ENCODE assay signal across 25 mouse cellular contexts in genomic region chr1:131830971-131831641, GRCm38 (mm10). TPM values are rescaled to one million over a fixed set of nuclear protein-coding genes. Genes with fewer than 3 reads are reported as not detected.
A peak's percentile ranks its signal among the peaks of the same experiment; 100 is the strongest.
DNase-seq lines count a peak whose midpoint lies in the region; ATAC-seq and TF ChIP-seq lines count a peak whose summit lies in the region.
"Had no signal": no experiment of that assay in that cellular context is flagged by ENCODE, and none has a peak within 500 bp of the region (broad histone marks: within the 10 kb centered on the region; RNA-seq: fewer than 3 reads in every experiment).

No protein-coding gene starts in this region.

- 73% methylated on average over 8 of the region's 8 CpGs for WGBS in hindbrain, postnatal 0 days
- WGBS in hindbrain, embryonic 12.5 days, result 73% methylated on average over 8 of the region's 8 CpGs
- WGBS in neural tube, embryonic 13.5 days, result 82% methylated on average over 8 of the region's 8 CpGs
- 80% methylated on average over 8 of the region's 8 CpGs for WGBS in neural tube, embryonic 15.5 days

- H3K9ac ChIP-seq in hindbrain, postnatal 0 days (replicated peaks; ENCODE audit: low read length), result no peak overlapping the region
- no peak overlapping the region for H3K9ac ChIP-seq in hindbrain, embryonic 12.5 days
- H3K9ac ChIP-seq in neural tube, embryonic 13.5 days, result peak overlapping the region; percentile 41
- no peak overlapping the region for H3K9ac ChIP-seq in neural tube, embryonic 15.5 days (replicated peaks)
- H3K9ac ChIP-seq: kidney, embryonic 15.5 days; liver, embryonic 15.5 days; lung, embryonic 14.5 days; midbrain, embryonic 15.5 days; neural tube, embryonic 12.5 days had no signal

- peak overlapping the region; percentile 28; the same call in 1 of the 2 replicates for H3K4me2 ChIP-seq in hindbrain, postnatal 0 days (ENCODE audit: low read depth, low read length)
- H3K4me2 ChIP-seq in hindbrain, embryonic 12.5 days (replicated peaks), result no peak overlapping the region
- peak overlapping the region; percentile 76 for H3K4me2 ChIP-seq in neural tube, embryonic 13.5 days
- H3K4me2 ChIP-seq in neural tube, embryonic 15.5 days, result 0 out of 2 replicates have a peak overlapping the region, but pooled peaks have one; percentile 11
- H3K4me2 ChIP-seq: kidney, embryonic 15.5 days; liver, embryonic 15.5 days; lung, embryonic 14.5 days; midbrain, embryonic 15.5 days; neural tube, embryonic 12.5 days had no signal

- no peaks in the 10 kb centered on the region for H3K27me3 ChIP-seq in hindbrain, postnatal 0 days (ENCODE audit: insufficient read depth, low read length)
- no peaks in the 10 kb centered on the region for H3K27me3 ChIP-seq in hindbrain, embryonic 12.5 days
- H3K27me3 ChIP-seq in neural tube, embryonic 13.5 days, result 0 out of 2 replicates have a peak, but pooled peaks cover 4% of the 10 kb centered on the region
- H3K27me3 ChIP-seq in neural tube, embryonic 15.5 days (replicated peaks), result no peaks in the 10 kb centered on the region
- H3K27me3 ChIP-seq: kidney, embryonic 15.5 days; midbrain, embryonic 15.5 days; neural tube, embryonic 12.5 days had no signal

- no peak for ATAC-seq in hindbrain, postnatal 0 days
- ATAC-seq in hindbrain, embryonic 12.5 days (ENCODE audit: low FRiP score), result no peak
- no peak for ATAC-seq in neural tube, embryonic 13.5 days (ENCODE audit: low read depth)
- ATAC-seq in neural tube, embryonic 15.5 days (ENCODE audit: low FRiP score), result no peak
- ATAC-seq: CD4-positive, CD25-positive, alpha-beta regulatory T cell, adult 4 months; forebrain, embryonic 14.5 days; midbrain, embryonic 15.5 days had no signal

- peaks cover 24% of the 10 kb centered on the region for H3K4me1 ChIP-seq in hindbrain, postnatal 0 days (ENCODE audit: insufficient read depth, low read length)
- peaks cover 33% of the 10 kb centered on the region for H3K4me1 ChIP-seq in hindbrain, embryonic 12.5 days
- H3K4me1 ChIP-seq in neural tube, embryonic 13.5 days (replicated peaks), result peaks cover 56% of the 10 kb centered on the region
- peaks cover 57% of the 10 kb centered on the region for H3K4me1 ChIP-seq in neural tube, embryonic 15.5 days

- TF ChIP-seq CTCF in hindbrain, postnatal 0 days (IDR thresholded peaks at IDR 0.05; ENCODE audit: low read depth), result no peak

- no peak overlapping the region for H3K4me3 ChIP-seq in hindbrain, postnatal 0 days (ENCODE audit: low read length)
- H3K4me3 ChIP-seq in hindbrain, embryonic 12.5 days, result no peak overlapping the region
- H3K4me3 ChIP-seq in neural tube, embryonic 13.5 days, result no peak overlapping the region
- H3K4me3 ChIP-seq in neural tube, embryonic 15.5 days (replicated peaks), result no peak overlapping the region
- H3K4me3 ChIP-seq: heart, embryonic 10.5 days; kidney, embryonic 15.5 days; liver, embryonic 15.5 days; midbrain, embryonic 15.5 days; neural tube, embryonic 12.5 days had no signal

- DNase-seq in heart, adult 11 months, result peak; percentile 88
- DNase-seq in heart, postnatal 4 days, result no peak
- DNase-seq in hindbrain, postnatal 0 days (ENCODE audit: low spot score), result no peak
- DNase-seq in neural tube, embryonic 10.5 days (ENCODE audit: extremely low spot score, low spot score), result no peak
- no peak for DNase-seq in frontal cortex, adult 2 months (ENCODE audit: extremely low spot score in 1 of 2, low spot score in 1 of 2)
- DNase-seq: adrenal gland, postnatal 10 days; cerebellum, adult 11 months; gastrocnemius, postnatal 10 days; kidney, adult 18-20 months; kidney, postnatal 25 days; lung, embryonic 14.5 days; lung, postnatal 14 days; thymus, adult 2 months; thymus, postnatal 4 days had no signal

- H3K9me3 ChIP-seq in hindbrain, postnatal 0 days (ENCODE audit: low read length), result no peaks in the 10 kb centered on the region
- no peaks in the 10 kb centered on the region for H3K9me3 ChIP-seq in hindbrain, embryonic 12.5 days (replicated peaks)
- H3K9me3 ChIP-seq in neural tube, embryonic 13.5 days, result no peaks in the 10 kb centered on the region
- H3K9me3 ChIP-seq in neural tube, embryonic 15.5 days (replicated peaks), result no peaks in the 10 kb centered on the region
- H3K9me3 ChIP-seq: heart, embryonic 10.5 days; kidney, embryonic 15.5 days; liver, embryonic 15.5 days; midbrain, embryonic 15.5 days; neural tube, embryonic 12.5 days had no signal

- H3K27ac ChIP-seq in hindbrain, postnatal 0 days, result 0 out of 2 replicates have a peak overlapping the region, but pooled peaks have one; percentile 1
- no peak overlapping the region for H3K27ac ChIP-seq in hindbrain, embryonic 12.5 days
- no peak overlapping the region for H3K27ac ChIP-seq in neural tube, embryonic 13.5 days (replicated peaks)
- H3K27ac ChIP-seq in neural tube, embryonic 15.5 days (replicated peaks), result no peak overlapping the region
- H3K27ac ChIP-seq: heart, embryonic 10.5 days; kidney, embryonic 15.5 days; liver, embryonic 15.5 days; midbrain, embryonic 15.5 days; neural tube, embryonic 12.5 days had no signal

- no peaks in the 10 kb centered on the region for H3K36me3 ChIP-seq in hindbrain, postnatal 0 days (ENCODE audit: insufficient read depth, low read length)
- H3K36me3 ChIP-seq in hindbrain, embryonic 12.5 days, result peaks cover 9% of the 10 kb centered on the region
- H3K36me3 ChIP-seq in neural tube, embryonic 13.5 days, result peaks cover 11% of the 10 kb centered on the region
- 0 out of 2 replicates have a peak, but pooled peaks cover 3% of the 10 kb centered on the region for H3K36me3 ChIP-seq in neural tube, embryonic 15.5 days
- H3K36me3 ChIP-seq: liver, embryonic 15.5 days; midbrain, embryonic 15.5 days had no signal

RNA-seq across cellular contexts. Expression of gene Slc41a1, which starts 3.8 kb away (rescaled TPM):
- 10 to 100 TPM; 23.3 to 26.3 TPM for total RNA-seq in heart, postnatal 4 days (2021)
- 41.4 and 48.0 TPM in 2 replicates for total RNA-seq in hindbrain, postnatal 0 days (2014; rRNA removed)
- polyA plus RNA-seq in hindbrain, postnatal 0 days (2015; fragmentation: Nextera tagmentation; extraction: Ambion mirVana), result 20.9 and 23.6 TPM in 2 replicates
- polyA plus RNA-seq in hindbrain, embryonic 12.5 days (2016; fragmentation: Nextera tagmentation; extraction: Ambion mirVana), result 11.5 and 12.2 TPM in 2 replicates
- 13.0 and 13.9 TPM in 2 replicates for polyA plus RNA-seq in neural tube, embryonic 13.5 days (2015; fragmentation: Nextera tagmentation; extraction: Ambion mirVana)
- 15.0 and 16.1 TPM in 2 replicates for polyA plus RNA-seq in neural tube, embryonic 15.5 days (2015; fragmentation: Nextera tagmentation; extraction: Ambion mirVana)
- polyA plus RNA-seq in frontal cortex, adult 2 months (2012; rRNA removed), result 37.3 and 39.2 TPM in 2 replicates

RNA-seq across cellular contexts. Expression of gene Pm20d1, which starts 33.9 kb away (rescaled TPM):
- total RNA-seq in heart, postnatal 4 days (2021), result 1 to 10 TPM; 2.2 to 3.4 TPM
- 0.04 and 0.63 TPM in 2 replicates for total RNA-seq in hindbrain, postnatal 0 days (2014; rRNA removed)
- polyA plus RNA-seq in hindbrain, postnatal 0 days (2015; fragmentation: Nextera tagmentation; extraction: Ambion mirVana), result 0.54 and 0.60 TPM in 2 replicates
- polyA plus RNA-seq in hindbrain, embryonic 12.5 days (2016; fragmentation: Nextera tagmentation; extraction: Ambion mirVana), result 0.35 and 0.42 TPM in 2 replicates
- polyA plus RNA-seq in neural tube, embryonic 13.5 days (2015; fragmentation: Nextera tagmentation; extraction: Ambion mirVana), result 0.14 and 0.29 TPM in 2 replicates
- polyA plus RNA-seq in neural tube, embryonic 15.5 days (2015; fragmentation: Nextera tagmentation; extraction: Ambion mirVana), result 0.13 and 1.0 TPM in 2 replicates
- 2.3 and 2.5 TPM in 2 replicates for polyA plus RNA-seq in frontal cortex, adult 2 months (2012; rRNA removed)
- total RNA-seq: common myeloid progenitor, adult 5-6 weeks had no signal

RNA-seq across cellular contexts. Expression of gene Rab29, which starts 35.9 kb away (rescaled TPM):
- total RNA-seq in heart, postnatal 4 days (2021), result 10 to 100 TPM; 10.6 to 10.8 TPM
- 6.4 and 15.1 TPM in 2 replicates for total RNA-seq in hindbrain, postnatal 0 days (2014; rRNA removed)
- polyA plus RNA-seq in hindbrain, postnatal 0 days (2015; fragmentation: Nextera tagmentation; extraction: Ambion mirVana), result 8.9 and 10.9 TPM in 2 replicates
- polyA plus RNA-seq in hindbrain, embryonic 12.5 days (2016; fragmentation: Nextera tagmentation; extraction: Ambion mirVana), result 11.0 and 14.1 TPM in 2 replicates
- 10.5 and 11.4 TPM in 2 replicates for polyA plus RNA-seq in neural tube, embryonic 13.5 days (2015; fragmentation: Nextera tagmentation; extraction: Ambion mirVana)
- polyA plus RNA-seq in neural tube, embryonic 15.5 days (2015; fragmentation: Nextera tagmentation; extraction: Ambion mirVana), result 7.2 and 10.5 TPM in 2 replicates
- 10.2 and 10.6 TPM in 2 replicates for polyA plus RNA-seq in frontal cortex, adult 2 months (2012; rRNA removed)
